Mouse (Mus musculus): ENCODE data around the gene Snx20.
"Not testable (repeated sequence)": the region's sequence is repeated elsewhere in the genome, so short reads cannot be mapped to it uniquely, and the experiment has no call there.

The Snx20 gene

GRCm38 (mm10) chr8:88659873-88660272 lies 23.9 kb upstream of the Snx20 start:
- Histone ChIP-seq H3K36me3 (ENCODE audit: control insufficient read depth, insufficient read depth, low read length, poor library complexity, severe bottlenecking) (no peaks in the 10 kb centered on the region), H3K27me3 (ENCODE audit: control insufficient read depth, insufficient read depth, low read length, poor library complexity, severe bottlenecking) (no peaks in the 10 kb centered on the region)

GRCm38 (mm10) chr8:88655334-88655733 lies 19.4 kb upstream of the Snx20 start:
- H3K27me3 ChIP-seq (ENCODE audit: control insufficient read depth, insufficient read depth, low read length, poor library complexity, severe bottlenecking), result no peaks in the 10 kb centered on the region
- H3K36me3 ChIP-seq (ENCODE audit: control insufficient read depth, insufficient read depth, low read length, poor library complexity, severe bottlenecking), result no peaks in the 10 kb centered on the region
- no peak for DNase-seq (ENCODE audit: low read depth, low spot score)

More at GRCm38 (mm10) chr8:88659873-88660272, 23.9 kb upstream of the Snx20 start:
- DNase-seq (ENCODE audit: low read depth, low spot score), result no peak

- H3K27me3 ChIP-seq (ENCODE audit: control insufficient read depth, insufficient read depth, low read length, poor library complexity, severe bottlenecking); DNase-seq (ENCODE audit: low read depth, low spot score); H3K36me3 ChIP-seq (ENCODE audit: control insufficient read depth, insufficient read depth, low read length, poor library complexity, severe bottlenecking): not testable (repeated sequence)
These were observed 15.2 kb upstream of the Snx20 start for GRCm38 (mm10) chr8:88651122-88651521.

GRCm38 (mm10) chr8:88650016-88650708 lies 14.2 kb upstream of the Snx20 start:
- Histone ChIP-seq H3K27me3 (ENCODE audit: control insufficient read depth, insufficient read depth, low read length, poor library complexity, severe bottlenecking) (no peaks in the 10 kb centered on the region), H3K36me3 (ENCODE audit: control insufficient read depth, insufficient read depth, low read length, poor library complexity, severe bottlenecking) (no peaks in the 10 kb centered on the region)
- DNase-seq (ENCODE audit: low read depth, low spot score), result peak; percentile 54

- no peaks in the 10 kb centered on the region for H3K27me3 ChIP-seq (ENCODE audit: control insufficient read depth, insufficient read depth, low read length, poor library complexity, severe bottlenecking)
These were observed 12.4 kb upstream of the Snx20 start for GRCm38 (mm10) chr8:88648322-88648721.

DNA sequence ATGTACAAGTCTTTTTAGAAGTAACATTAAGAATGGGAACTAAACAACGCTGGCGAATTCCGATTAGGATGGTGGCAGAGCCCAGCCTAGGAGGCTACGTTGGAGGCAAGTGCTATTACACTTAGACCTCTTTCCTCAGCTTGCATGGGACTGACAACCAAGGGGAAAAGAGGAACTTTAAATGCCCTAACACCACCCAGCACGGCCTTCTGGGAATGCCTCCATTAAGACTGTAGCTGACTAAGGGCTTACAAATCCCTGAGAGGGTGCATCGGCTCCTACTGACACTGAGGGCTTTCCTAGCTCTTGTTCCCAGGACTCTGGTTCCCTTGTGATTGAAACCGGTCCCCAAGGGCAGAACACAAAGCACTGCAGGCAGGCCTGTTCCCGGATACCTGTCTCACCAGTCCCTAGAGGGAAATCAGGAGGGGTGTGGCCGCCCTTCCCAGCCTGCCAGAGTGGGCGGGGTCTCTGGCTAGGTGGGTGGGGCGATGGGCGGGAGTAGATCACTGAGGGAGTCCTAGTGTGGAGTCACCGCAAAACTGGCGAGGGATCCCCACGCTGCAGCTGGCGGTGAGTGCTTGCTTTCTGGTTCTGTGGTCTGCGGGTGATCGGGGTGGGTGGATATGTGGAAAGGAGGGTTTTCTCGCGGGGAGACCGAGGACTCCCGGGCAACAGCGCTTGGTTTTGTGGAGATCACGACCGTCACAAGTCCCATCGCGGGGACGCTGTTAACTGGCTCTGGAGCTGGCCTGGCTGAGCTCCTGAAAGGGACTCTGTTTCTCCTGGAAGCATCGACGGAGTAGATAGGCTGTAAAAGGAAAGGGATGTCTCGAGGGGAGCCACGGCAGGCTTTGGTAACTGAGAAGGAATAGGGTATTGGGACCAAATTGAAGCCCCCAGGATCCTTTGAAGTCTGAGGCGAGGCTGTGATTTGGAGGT lies 11.2 kb upstream of the Snx20 start, which contains the start of gene Nod2:
Nod2 (plus strand) TSS at position 479 of the 942 bp plus-strand sequence.
- Histone ChIP-seq H3K36me3 (ENCODE audit: control insufficient read depth, insufficient read depth, low read length, poor library complexity, severe bottlenecking) (no peaks in the 10 kb centered on the region), H3K27me3 (ENCODE audit: control insufficient read depth, insufficient read depth, low read length, poor library complexity, severe bottlenecking) (no peaks in the 10 kb centered on the region)
- peak; percentile 59 for DNase-seq (ENCODE audit: low read depth, low spot score)

More at GRCm38 (mm10) chr8:88648322-88648721, 12.4 kb upstream of the Snx20 start:
- H3K36me3 ChIP-seq (ENCODE audit: control insufficient read depth, insufficient read depth, low read length, poor library complexity, severe bottlenecking), result no peaks in the 10 kb centered on the region
- DNase-seq (ENCODE audit: low read depth, low spot score), result no peak

- no peaks in the 10 kb centered on the region for H3K27me3 ChIP-seq (ENCODE audit: control insufficient read depth, insufficient read depth, low read length, poor library complexity, severe bottlenecking)
- no peak for DNase-seq (ENCODE audit: low read depth, low spot score)
- H3K36me3 ChIP-seq (ENCODE audit: control insufficient read depth, insufficient read depth, low read length, poor library complexity, severe bottlenecking), result no peaks in the 10 kb centered on the region
These were observed 7.0 kb upstream of the Snx20 start for GRCm38 (mm10) chr8:88642734-88643564.

DNA sequence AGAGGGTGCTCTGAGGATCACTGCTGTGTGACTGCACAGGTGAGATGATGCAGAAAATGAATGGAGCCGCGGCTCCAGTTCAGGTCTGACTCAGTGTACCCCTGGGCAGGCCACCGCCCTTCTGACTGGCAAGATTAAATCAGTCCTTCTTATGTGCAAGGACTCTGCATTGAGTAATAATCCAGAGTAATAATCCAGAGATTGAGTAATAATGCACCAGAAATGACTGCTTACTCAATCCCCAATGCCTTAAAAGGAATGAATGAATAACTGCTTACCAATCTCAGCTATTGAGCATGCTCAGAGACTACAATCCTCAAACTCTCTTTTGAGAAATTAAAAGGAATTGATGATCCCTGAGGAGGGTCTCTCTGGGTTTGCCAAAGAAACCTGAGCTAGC lies 3.0 kb upstream of the Snx20 start:
- no peak for DNase-seq (ENCODE audit: low read depth, low spot score)
- Histone ChIP-seq H3K27me3 (ENCODE audit: control insufficient read depth, insufficient read depth, low read length, poor library complexity, severe bottlenecking) (no peaks in the 10 kb centered on the region), H3K36me3 (ENCODE audit: control insufficient read depth, insufficient read depth, low read length, poor library complexity, severe bottlenecking) (no peaks in the 10 kb centered on the region)

GRCm38 (mm10) chr8:88637092-88638000 lies 1.4 kb upstream of the Snx20 start:
- Histone ChIP-seq H3K27me3 (ENCODE audit: control insufficient read depth, insufficient read depth, low read length, poor library complexity, severe bottlenecking) (no peaks in the 10 kb centered on the region), H3K36me3 (ENCODE audit: control insufficient read depth, insufficient read depth, low read length, poor library complexity, severe bottlenecking) (no peaks in the 10 kb centered on the region; the same call in 1 of the 2 replicates)
- DNase-seq (ENCODE audit: low read depth, low spot score), result peak; percentile 94

- peaks cover 10% of the 10 kb centered on the region for H3K36me3 ChIP-seq (ENCODE audit: control insufficient read depth, insufficient read depth, low read length, poor library complexity, severe bottlenecking)
- no peaks in the 10 kb centered on the region for H3K27me3 ChIP-seq (ENCODE audit: control insufficient read depth, insufficient read depth, low read length, poor library complexity, severe bottlenecking)
- peak; percentile 85 for DNase-seq (ENCODE audit: low read depth, low spot score)
These were observed 2.6 kb downstream of the Snx20 start for GRCm38 (mm10) chr8:88633343-88633765.

- DNase-seq (ENCODE audit: low read depth, low spot score), result peak; percentile 71
These were observed 4.8 kb downstream of the Snx20 start for GRCm38 (mm10) chr8:88631081-88631480.

GRCm38 (mm10) chr8:88630225-88630624 lies 5.7 kb downstream of the Snx20 start:
- Histone ChIP-seq H3K36me3 (ENCODE audit: control insufficient read depth, insufficient read depth, low read length, poor library complexity, severe bottlenecking) (peaks cover 17% of the 10 kb centered on the region), H3K27me3 (ENCODE audit: control insufficient read depth, insufficient read depth, low read length, poor library complexity, severe bottlenecking) (no peaks in the 10 kb centered on the region)
- DNase-seq (ENCODE audit: low read depth, low spot score), result no peak

More at GRCm38 (mm10) chr8:88631081-88631480, 4.8 kb downstream of the Snx20 start:
- Histone ChIP-seq H3K36me3 (ENCODE audit: control insufficient read depth, insufficient read depth, low read length, poor library complexity, severe bottlenecking) (peaks cover 17% of the 10 kb centered on the region), H3K27me3 (ENCODE audit: control insufficient read depth, insufficient read depth, low read length, poor library complexity, severe bottlenecking) (no peaks in the 10 kb centered on the region)

DNA sequence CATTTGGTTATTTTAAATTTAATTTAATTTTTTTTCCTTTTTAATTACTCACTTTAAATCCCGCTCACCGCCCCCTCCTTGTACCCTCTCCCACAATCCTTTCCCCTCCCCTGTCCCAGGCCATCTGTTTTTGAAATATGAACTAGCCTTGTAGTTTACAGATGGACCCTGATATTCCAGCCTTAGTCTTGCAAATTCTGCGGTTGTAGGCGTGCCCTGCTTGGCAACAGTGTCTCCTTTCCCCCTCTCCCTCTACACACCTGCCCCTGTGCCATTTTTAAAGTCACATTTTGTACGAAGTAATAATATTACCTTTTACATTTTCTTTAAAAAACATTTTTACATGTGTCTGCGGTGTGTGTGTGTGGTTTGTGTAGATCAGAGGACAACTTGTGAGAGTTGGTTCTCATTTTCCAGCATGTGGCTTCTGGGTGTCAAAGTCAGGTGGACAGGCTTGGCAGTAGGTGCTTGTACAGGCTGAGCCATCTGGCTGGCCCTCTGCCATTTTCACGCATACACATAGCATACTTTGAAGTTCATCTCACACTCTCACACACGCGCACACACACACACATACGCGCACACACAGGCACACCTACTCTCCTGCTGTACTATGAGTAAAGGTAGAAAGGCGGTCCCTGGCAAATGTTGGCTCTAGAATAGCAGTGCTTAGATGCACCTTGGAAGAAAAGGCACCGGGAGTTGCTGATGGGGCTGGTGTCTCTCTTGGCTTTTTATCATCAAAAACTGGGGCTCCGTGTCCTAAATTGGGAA lies 7.7 kb downstream of the Snx20 start:
- DNase-seq (ENCODE audit: low read depth, low spot score), result no peak
- Histone ChIP-seq H3K36me3 (ENCODE audit: control insufficient read depth, insufficient read depth, low read length, poor library complexity, severe bottlenecking) (peaks cover 21% of the 10 kb centered on the region), H3K27me3 (ENCODE audit: control insufficient read depth, insufficient read depth, low read length, poor library complexity, severe bottlenecking) (no peaks in the 10 kb centered on the region)

Data from splenic B cell, adult 2 months (primary cell).